Mouse (Mus musculus) MEL (cell line): Measurements from ENCODE around the gene Tmem102.

Experiments
- CTCF ChIP-seq, 3 experiments: IDR thresholded peaks in 2 of 3; conservative IDR thresholded peaks in 1 of 3; 2 replicates each; pipeline ENCODE4 v1.5.1; 2011 to 2012; ENCODE audit warnings: low read length in 3 of 3, low read depth in 2 of 3, mild to moderate bottlenecking in 2 of 3, improper control_type of control experiment in 1 of 3, inconsistent platforms in 1 of 3, mixed read lengths in 1 of 3, moderate library complexity in 1 of 3; ENCODE audit not compliant: control insufficient read depth in 1 of 3, insufficient read depth in 1 of 3, poor library complexity in 1 of 3, severe bottlenecking in 1 of 3
- EP300 ChIP-seq, 2 experiments: IDR thresholded peaks; 2 replicates each; pipeline ENCODE4 v1.6.1; 2011; ENCODE audit warnings: improper control_type of control experiment in 2 of 2, low read length in 2 of 2, low read depth in 1 of 2, mild to moderate bottlenecking in 1 of 2
- JUND ChIP-seq: IDR thresholded peaks from 2 replicates; pipeline ENCODE4 v1.6.1; 2011; ENCODE audit warnings: low read depth, mild to moderate bottlenecking, improper control_type of control experiment, low read length
- MAX ChIP-seq: IDR thresholded peaks from 2 replicates; pipeline ENCODE4 v1.6.1; 2011; ENCODE audit warnings: low read length, improper control_type of control experiment
- UBTF ChIP-seq: IDR thresholded peaks from 2 replicates; pipeline ENCODE4 v1.6.1; 2012; ENCODE audit warnings: low read depth, mild to moderate bottlenecking, inconsistent platforms, low read length, improper control_type of control experiment, moderate library complexity, borderline replicate concordance; ENCODE audit not compliant: insufficient read depth

DNA sequence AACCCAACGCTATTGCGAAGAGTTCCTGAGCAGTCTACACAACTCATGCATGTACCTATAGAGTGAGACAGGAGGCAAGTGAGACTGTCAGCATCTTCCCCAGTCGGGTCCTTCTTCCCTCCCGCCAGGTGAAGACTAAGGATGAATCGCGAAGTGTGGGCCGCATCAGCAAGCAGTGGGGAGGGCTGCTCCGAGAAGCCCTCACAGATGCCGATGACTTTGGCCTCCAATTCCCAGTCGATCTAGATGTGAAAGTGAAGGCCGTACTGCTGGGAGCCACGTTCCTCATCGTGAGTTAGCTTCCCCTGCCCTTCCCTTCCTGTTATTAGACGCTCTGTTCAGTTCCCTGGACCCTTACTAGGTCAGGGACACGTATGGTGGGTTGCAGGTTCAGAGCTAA lies 44.5 kb upstream of the Tmem102 start:
- TF ChIP-seq CTCF (IDR thresholded peaks at IDR 0.05 in 2 of 3, conservative IDR thresholded peaks at IDR 0.05 in 1 of 3; ENCODE audit: control insufficient read depth in 1 of 3, insufficient read depth in 1 of 3, low read depth in 2 of 3, low read length in 3 of 3, poor library complexity in 1 of 3, severe bottlenecking in 1 of 3): no peak
- no peak for TF ChIP-seq UBTF
- no peak for TF ChIP-seq JUND
- TF ChIP-seq EP300 (IDR thresholded peaks at IDR 0.05; ENCODE audit: low read depth in 1 of 2, low read length in 2 of 2): no peak
- TF ChIP-seq MAX: no peak
